Mouse (Mus musculus) stomach, postnatal 0 days (tissue): ENCODE data around the gene Msmb.

Experiments
- CTCF ChIP-seq: IDR thresholded peaks from 2 replicates; pipeline ENCODE4 v1.5.1; 2016; ENCODE audit warnings: antibody characterized with exemption, low read depth, mild to moderate bottlenecking, moderate library complexity
- EP300 ChIP-seq: optimal IDR thresholded peaks from 2 replicates; pipeline ENCODE3; 2016; ENCODE audit warnings: antibody characterized with exemption

DNA sequence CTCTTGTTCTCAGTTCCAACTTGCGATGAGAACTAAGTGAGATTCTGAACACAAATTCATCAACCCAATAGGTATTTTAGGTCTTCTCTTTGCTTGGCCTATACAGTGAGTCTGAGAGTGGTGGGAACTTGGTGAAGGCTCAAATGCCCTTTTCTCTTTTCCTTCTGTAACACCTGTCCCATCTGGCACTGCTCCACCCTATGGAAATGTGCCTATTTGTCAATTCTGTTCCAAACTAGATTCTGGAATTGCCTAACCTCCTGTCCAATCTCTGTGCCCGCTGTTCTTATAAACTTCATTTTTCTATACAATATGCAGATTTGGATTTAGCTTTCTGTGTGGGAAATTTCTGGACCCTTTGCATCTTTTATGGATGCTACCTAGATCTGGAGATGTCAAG lies 11.3 kb downstream of the Msmb start:
- TF ChIP-seq CTCF (no peak), EP300 (no peak)
